Mouse (Mus musculus) G1E (cell line): ENCODE measurements at regions not wholly inside any gene's neighbourhood (a gene's known extent, or its start where the extent isn't known, plus 50 kb on each side); places are given as distances from the start of the nearest gene placed in this dataset.

Source experiments
- ATAC-seq: 2 replicates; pipeline ENCODE4 v1.8.0; 2016; ENCODE audit warnings: mild to moderate bottlenecking; ENCODE audit not compliant: insufficient number of reproducible peaks, poor library complexity, low FRiP score, severe bottlenecking; ENCODE audit errors: extremely low read depth
- DNase-seq: peaks from one replicate; pipeline ENCODE4 v3.0.0; 2012; ENCODE audit warnings: low spot score
- H3K27me3 ChIP-seq: 2 replicates; pipeline ENCODE4 v1.6.1; 2012; ENCODE audit warnings: mild to moderate bottlenecking, low read length, inconsistent platforms; ENCODE audit not compliant: insufficient read depth
- H3K36me3 ChIP-seq: replicated peaks from 2 replicates; pipeline ENCODE3; 2012; ENCODE audit warnings: mild to moderate bottlenecking, inconsistent platforms
- H3K4me1 ChIP-seq: 2 replicates; pipeline ENCODE4 v1.6.1; 2012; ENCODE audit warnings: low read depth, low read length, inconsistent platforms, mixed read lengths; ENCODE audit not compliant: insufficient read depth
- H3K4me3 ChIP-seq: 2 replicates; pipeline ENCODE4 v1.5.1; 2012; ENCODE audit warnings: low read depth, mild to moderate bottlenecking, inconsistent platforms, low read length, moderate library complexity, mixed read lengths
- H3K9me3 ChIP-seq: replicated peaks from 2 replicates; pipeline ENCODE4 v1.6.1; 2012; ENCODE audit warnings: inconsistent platforms
- CTCF ChIP-seq: IDR thresholded peaks from 2 replicates; pipeline ENCODE4 v1.5.1; 2012; ENCODE audit warnings: low read depth, low read length, inconsistent platforms, mixed read lengths
- GATA1 ChIP-seq: IDR thresholded peaks from 2 replicates; pipeline ENCODE4 v1.6.1; 2012; ENCODE audit warnings: borderline replicate concordance, low read length, inconsistent platforms, mixed read lengths
- GATA2 ChIP-seq: IDR thresholded peaks from 2 replicates; pipeline ENCODE4 v1.6.1; 2012; ENCODE audit warnings: low read depth, low read length, inconsistent platforms, borderline replicate concordance
- POLR2AphosphoS5 ChIP-seq: IDR thresholded peaks from 2 replicates; pipeline ENCODE4 v1.6.1; 2012; ENCODE audit warnings: low read depth, low read length, inconsistent platforms; ENCODE audit not compliant: insufficient replicate concordance
- TAL1 ChIP-seq: conservative IDR thresholded peaks from 2 replicates; pipeline ENCODE4 v1.6.1; 2012; ENCODE audit warnings: low read depth, low read length, inconsistent platforms, mixed read lengths

DNA sequence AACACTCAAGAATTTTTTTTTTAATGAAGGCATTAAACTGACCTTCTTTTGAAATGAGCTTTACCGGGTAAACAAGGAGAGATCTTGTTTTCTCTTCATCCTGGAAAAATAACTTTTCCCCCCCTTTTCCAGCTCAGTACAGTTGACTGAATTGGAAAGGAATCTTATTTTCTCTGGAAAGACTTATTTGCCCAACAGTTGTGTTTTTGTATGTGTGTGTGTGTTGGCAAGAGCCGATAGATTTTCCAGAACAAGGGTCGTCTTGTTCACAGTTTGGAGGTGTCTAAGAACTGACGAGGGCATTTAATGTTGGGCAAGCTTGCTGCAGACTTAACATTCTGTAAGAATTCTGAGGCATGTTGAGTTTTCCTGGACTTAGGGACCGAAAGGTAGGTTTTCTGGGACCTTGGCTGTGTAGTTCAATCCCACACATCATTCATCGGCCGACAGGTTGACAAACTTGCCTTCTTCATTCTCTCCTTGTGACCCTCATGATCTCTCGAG, 237.6 kb upstream of the Ccdc122 start:
- H3K4me3 ChIP-seq, result no peak overlapping the region
- no peak for DNase-seq
- no peak for ATAC-seq
- no peaks in the 10 kb centered on the region for H3K4me1 ChIP-seq
- no peaks in the 10 kb centered on the region for H3K27me3 ChIP-seq
- peaks cover 15% of the 10 kb centered on the region for H3K9me3 ChIP-seq
- H3K36me3 ChIP-seq, result no peaks in the 10 kb centered on the region
- TF ChIP-seq POLR2AphosphoS5 (no peak), GATA1 (no peak), CTCF (no peak), GATA2 (no peak), TAL1 (no peak)

DNA sequence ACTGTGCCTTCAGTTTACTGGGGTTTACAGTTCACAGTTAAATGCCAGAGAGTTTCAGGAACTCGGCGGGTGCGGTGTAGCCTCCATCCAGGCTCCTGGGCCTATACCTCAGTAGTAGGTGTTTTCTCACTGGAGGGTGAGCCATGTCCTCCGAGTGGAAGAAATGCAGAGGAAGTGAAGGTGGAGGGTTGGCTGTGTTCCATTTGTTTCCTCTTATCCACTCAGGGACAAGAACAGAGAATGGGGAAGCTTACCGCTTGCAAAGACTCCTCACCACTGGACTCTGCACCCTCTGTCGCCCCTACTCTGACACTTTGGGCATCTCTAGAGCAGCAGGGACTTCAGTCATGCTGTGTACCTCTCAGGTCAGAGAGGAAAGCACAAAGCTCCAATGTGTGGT, 238.1 kb upstream of the Ccdc122 start:
- no peaks in the 10 kb centered on the region for H3K27me3 ChIP-seq
- no peak for ATAC-seq
- H3K9me3 ChIP-seq, result peaks cover 15% of the 10 kb centered on the region

DNA sequence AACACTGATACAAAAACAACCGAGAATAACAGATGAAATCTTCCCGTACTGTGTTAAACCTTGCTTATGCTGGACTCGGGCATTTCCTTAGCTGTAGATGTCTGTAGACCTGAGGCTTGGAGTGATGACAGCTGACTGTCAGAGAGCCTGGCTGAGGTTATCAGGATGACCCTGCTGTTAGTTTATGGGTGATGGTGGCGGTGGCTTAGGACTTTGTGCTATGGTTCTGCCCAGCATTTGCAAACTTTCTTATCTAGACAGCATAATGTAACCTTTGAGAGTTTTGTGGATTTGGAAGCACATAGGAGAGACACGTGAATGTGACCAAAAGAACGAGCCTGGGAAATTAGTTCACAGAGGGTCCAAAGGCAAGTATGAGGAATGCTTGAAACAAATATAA, 239.1 kb upstream of the Ccdc122 start:
- H3K9me3 ChIP-seq, result peaks cover 15% of the 10 kb centered on the region
- H3K4me3 ChIP-seq, result no peak overlapping the region
- DNase-seq, result no peak
- TF ChIP-seq POLR2AphosphoS5 (no peak), GATA1 (no peak), TAL1 (no peak), GATA2 (no peak), CTCF (no peak)
- H3K4me1 ChIP-seq, result no peaks in the 10 kb centered on the region
- H3K36me3 ChIP-seq, result no peaks in the 10 kb centered on the region
- ATAC-seq, result no peak
- no peaks in the 10 kb centered on the region for H3K27me3 ChIP-seq

More for the DNA sequence above, 238.1 kb upstream of the Ccdc122 start:
- Histone ChIP-seq H3K36me3 (no peaks in the 10 kb centered on the region), H3K4me3 (no peak overlapping the region), H3K4me1 (no peaks in the 10 kb centered on the region)
- DNase-seq, result no peak
- TF ChIP-seq GATA2 (no peak), GATA1 (no peak), POLR2AphosphoS5 (no peak), CTCF (no peak), TAL1 (no peak)

DNA sequence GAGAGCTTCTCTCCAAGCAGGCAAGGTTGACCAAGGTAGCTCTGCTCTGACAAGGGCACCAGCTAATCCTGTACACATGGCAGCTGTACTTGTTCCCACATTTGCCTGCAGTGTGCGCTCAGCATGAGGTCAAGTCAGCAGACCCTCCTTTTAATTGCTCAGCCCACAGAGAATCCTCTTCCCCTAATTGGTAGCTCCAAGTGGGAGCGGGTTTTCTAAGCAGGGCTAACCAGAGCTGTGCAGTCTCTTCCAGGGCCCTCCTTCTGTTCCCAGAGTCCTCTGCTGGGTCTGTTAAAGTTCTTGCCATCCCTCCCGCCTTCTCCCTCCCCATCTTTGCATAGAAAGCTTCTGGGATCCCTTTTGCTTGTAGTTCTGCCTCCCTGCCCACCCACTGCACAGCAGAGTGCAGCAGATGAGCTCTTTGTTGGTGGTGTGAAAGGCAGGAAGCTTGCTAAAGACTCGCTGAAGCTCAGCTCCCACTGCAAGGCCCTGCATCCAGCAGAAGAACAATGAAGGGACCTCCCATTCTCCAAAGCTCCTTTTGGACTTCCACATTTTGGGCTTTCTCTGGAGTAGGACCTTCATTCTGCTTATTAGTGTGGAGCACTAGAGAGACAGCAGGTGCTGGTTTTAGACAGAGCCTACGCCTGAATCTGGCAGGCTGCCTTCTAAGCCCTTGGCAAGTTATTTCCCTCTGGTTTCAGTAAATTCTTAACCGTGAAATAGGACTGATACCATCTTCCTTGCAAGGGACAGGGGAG, 235.3 kb upstream of the Serp2 start:
- no peak for DNase-seq
- Histone ChIP-seq H3K4me1 (no peaks in the 10 kb centered on the region), H3K4me3 (no peak overlapping the region), H3K27me3 (no peaks in the 10 kb centered on the region), H3K9me3 (peaks cover 22% of the 10 kb centered on the region), H3K36me3 (no peaks in the 10 kb centered on the region)
- TF ChIP-seq GATA1, result no peak
- TF ChIP-seq GATA2, result no peak
- TF ChIP-seq POLR2AphosphoS5, result no peak
- no peak for TF ChIP-seq CTCF
- TF ChIP-seq TAL1, result no peak
- ATAC-seq, result no peak

DNA sequence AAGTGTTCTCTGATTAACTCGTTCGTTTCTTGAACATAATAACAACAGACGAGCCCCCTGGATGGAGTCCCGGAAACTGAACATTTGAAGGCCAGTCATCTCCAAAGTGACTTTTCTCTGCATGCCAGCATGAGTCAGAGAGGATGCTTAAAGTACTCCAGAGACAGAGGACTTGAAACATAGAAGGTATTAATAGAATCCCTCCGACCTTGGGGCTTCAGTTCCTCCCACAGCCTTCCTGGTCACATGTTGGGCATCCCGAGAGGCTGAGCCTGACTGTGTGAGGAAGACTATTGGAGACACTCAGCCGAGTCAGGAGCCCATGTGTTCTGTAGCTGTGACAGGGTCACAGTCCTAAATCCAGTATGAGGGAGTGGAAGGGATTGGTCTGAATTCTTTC, 232.7 kb upstream of the Serp2 start:
- TF ChIP-seq GATA1 (no peak), GATA2 (no peak), POLR2AphosphoS5 (no peak), CTCF (no peak), TAL1 (no peak)
- ATAC-seq, result no peak
- no peak for DNase-seq
- H3K27me3 ChIP-seq, result no peaks in the 10 kb centered on the region
- no peaks in the 10 kb centered on the region for H3K4me1 ChIP-seq
- peaks cover 21% of the 10 kb centered on the region for H3K9me3 ChIP-seq
- H3K36me3 ChIP-seq, result no peaks in the 10 kb centered on the region
- H3K4me3 ChIP-seq, result no peak overlapping the region

DNA sequence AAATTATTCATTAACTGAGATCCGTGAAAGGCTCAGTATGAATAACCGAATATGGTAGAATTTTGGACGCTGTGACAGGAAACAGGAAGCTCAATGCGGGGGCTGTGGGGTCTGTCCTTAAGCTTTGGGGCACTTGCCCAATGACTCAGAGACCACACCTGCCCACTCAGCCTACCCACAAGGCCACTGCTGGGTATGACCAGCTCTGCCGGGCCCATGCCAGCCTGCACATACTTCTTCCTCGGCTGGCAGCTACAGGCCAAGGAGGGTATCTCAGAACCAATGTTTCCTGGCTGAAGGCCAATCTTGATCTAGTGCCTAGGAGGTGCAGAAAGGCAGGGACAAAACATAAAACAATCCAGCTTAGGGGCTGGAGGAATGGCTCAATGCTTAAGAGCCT, 230.9 kb upstream of the Serp2 start:
- no peak overlapping the region for H3K4me3 ChIP-seq
- no peaks in the 10 kb centered on the region for H3K36me3 ChIP-seq
- TF ChIP-seq GATA2, result no peak
- TF ChIP-seq POLR2AphosphoS5, result no peak
- no peak for TF ChIP-seq GATA1
- no peaks in the 10 kb centered on the region for H3K4me1 ChIP-seq
- no peak for DNase-seq
- peaks cover 24% of the 10 kb centered on the region for H3K9me3 ChIP-seq
- H3K27me3 ChIP-seq, result no peaks in the 10 kb centered on the region
- no peak for ATAC-seq

DNA sequence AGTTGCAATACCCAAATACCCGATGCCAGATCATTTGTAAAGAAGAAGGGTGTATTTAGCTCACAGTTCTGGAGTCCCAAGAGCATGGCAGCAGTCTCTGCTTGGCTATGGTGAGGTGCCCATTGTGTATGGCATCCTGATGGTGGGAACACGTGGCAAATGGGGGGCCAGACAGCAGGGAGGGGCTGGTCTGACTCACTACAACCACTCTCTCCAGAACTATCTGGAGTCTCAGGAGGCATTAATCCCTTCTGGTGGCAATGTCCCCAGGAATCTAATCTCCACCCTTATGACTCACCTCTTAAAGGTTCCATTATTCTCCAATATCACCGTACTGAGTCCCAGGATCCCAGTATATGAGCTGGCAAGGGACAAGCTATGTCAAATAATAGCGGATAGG, 229.5 kb upstream of the Serp2 start:
- peaks cover 22% of the 10 kb centered on the region for H3K9me3 ChIP-seq
- no peaks in the 10 kb centered on the region for H3K27me3 ChIP-seq
- DNase-seq, result no peak
- H3K4me3 ChIP-seq, result no peak overlapping the region
- no peak for ATAC-seq
- no peaks in the 10 kb centered on the region for H3K36me3 ChIP-seq
- H3K4me1 ChIP-seq, result no peaks in the 10 kb centered on the region
- TF ChIP-seq GATA1 (no peak), GATA2 (no peak), TAL1 (no peak), POLR2AphosphoS5 (no peak), CTCF (no peak)
